Mouse (Mus musculus): Measurements from ENCODE around the gene Clp1. TPM values are rescaled to one million over a fixed set of nuclear protein-coding genes. Genes with fewer than 3 reads are reported as not detected.
A peak's percentile ranks its signal among the peaks of the same experiment; 100 is the strongest.
"Not testable (repeated sequence)": the region's sequence is repeated elsewhere in the genome, so short reads cannot be mapped to it uniquely, and the experiment has no call there.

Gene Clp1
- total and polyA plus RNA-seq, 3 experiments: 27.1 to 29.8 TPM; not detected in 1

DNA sequence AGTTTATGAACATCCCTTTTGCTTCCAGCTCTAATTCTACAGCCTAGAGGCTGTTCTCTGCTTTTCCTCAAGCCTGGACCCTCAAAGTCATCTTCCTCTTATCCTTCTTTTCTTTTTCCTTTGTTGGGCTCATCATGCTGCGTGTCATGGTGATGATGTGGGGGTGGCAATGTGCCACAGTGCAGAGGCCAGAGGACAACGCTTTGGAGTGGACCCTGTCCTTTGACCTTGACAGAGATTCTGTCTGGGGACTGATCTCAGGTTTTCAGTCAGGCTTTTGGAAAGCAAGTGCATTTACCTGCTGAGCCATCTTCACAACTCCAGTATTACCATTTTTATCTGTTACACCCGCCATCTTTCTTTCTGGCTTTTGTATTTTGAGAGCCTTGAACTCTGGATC lies 4.1 kb upstream of the Clp1 start:
- no peak for TF ChIP-seq SMC3 (IDR thresholded peaks at IDR 0.05; ENCODE audit: low read depth, low read length)
- Histone ChIP-seq H3K4me1 (ENCODE audit: control insufficient read depth in 1 of 2, insufficient read depth in 2 of 2, low read length in 2 of 2) (peaks cover 3 to 11% of the 10 kb centered on the region in 2 experiments), H3K79me2 (ENCODE audit: control insufficient read depth, insufficient read depth, low read length, poor library complexity) (peaks cover 8% of the 10 kb centered on the region), H3K27me3 (ENCODE audit: control insufficient read depth in 1 of 2, insufficient read depth in 2 of 2, low read length in 2 of 2) (no peaks in the 10 kb centered on the region), H3K27ac (ENCODE audit: control insufficient read depth, low read depth, low read length) (no peak overlapping the region), H3K9me3 (replicated peaks; ENCODE audit: insufficient read depth, low read length) (no peaks in the 10 kb centered on the region), H3K36me3 (ENCODE audit: control insufficient read depth in 1 of 2, insufficient read depth in 2 of 2, low read length in 2 of 2) (peaks cover 0 to under 1% of the 10 kb centered on the region in 2 experiments; a peak in 1 of 4 replicates), H3K4me3 (ENCODE audit: control insufficient read depth in 1 of 2, insufficient read depth in 1 of 2, low read depth in 2 of 2, low read length in 2 of 2) (no peak overlapping the region), H3K9ac (ENCODE audit: control insufficient read depth, low read depth, low read length, poor library complexity, severe bottlenecking) (no peak overlapping the region)
- no peak for DNase-seq (ENCODE audit: low read depth, low spot score)

DNA sequence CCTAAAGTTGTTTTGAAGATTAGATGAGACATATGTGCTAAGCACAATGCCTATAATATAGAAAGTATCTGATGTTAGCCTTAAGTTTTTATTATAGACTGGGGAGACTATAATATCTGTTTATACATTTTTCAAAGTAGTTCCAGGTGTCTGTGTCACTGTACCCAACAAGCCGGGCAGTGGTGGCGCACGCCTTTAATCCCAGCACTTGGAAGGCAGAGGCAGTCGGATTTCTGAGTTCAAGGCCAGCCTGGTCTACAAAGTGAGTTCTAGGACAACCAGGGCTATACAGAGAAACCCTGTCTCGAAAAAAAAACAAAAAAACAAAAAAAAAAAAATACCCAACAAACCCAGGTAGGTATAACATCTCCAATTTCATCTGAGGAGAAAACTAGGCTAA lies 1.0 kb upstream of the Clp1 start:
- peak overlapping the region in 1 of 2 experiments; percentile 52; a peak in 2 of 4 replicates for H3K4me3 ChIP-seq (ENCODE audit: control insufficient read depth in 1 of 2, insufficient read depth in 1 of 2, low read depth in 2 of 2, low read length in 2 of 2)
- peaks cover 3 to 10% of the 10 kb centered on the region in 2 experiments for H3K4me1 ChIP-seq (ENCODE audit: control insufficient read depth in 1 of 2, insufficient read depth in 2 of 2, low read length in 2 of 2)
- H3K27ac ChIP-seq (ENCODE audit: control insufficient read depth, low read depth, low read length); H3K27me3 ChIP-seq (ENCODE audit: control insufficient read depth in 1 of 2, insufficient read depth in 2 of 2, low read length in 2 of 2); DNase-seq (ENCODE audit: low read depth, low spot score); H3K9ac ChIP-seq (ENCODE audit: control insufficient read depth, low read depth, low read length, poor library complexity, severe bottlenecking); H3K9me3 ChIP-seq (replicated peaks; ENCODE audit: insufficient read depth, low read length): not testable (repeated sequence)
- peaks cover 5 to 20% of the 10 kb centered on the region in 2 experiments; a peak in 3 of 4 replicates for H3K36me3 ChIP-seq (ENCODE audit: control insufficient read depth in 1 of 2, insufficient read depth in 2 of 2, low read length in 2 of 2)
- peaks cover 27% of the 10 kb centered on the region for H3K79me2 ChIP-seq (ENCODE audit: control insufficient read depth, insufficient read depth, low read length, poor library complexity)

- Histone ChIP-seq H3K27ac (ENCODE audit: control insufficient read depth, low read depth, low read length) (peak overlapping the region; percentile 73), H3K9ac (ENCODE audit: control insufficient read depth, low read depth, low read length, poor library complexity, severe bottlenecking) (peak overlapping the region; percentile 88), H3K79me2 (ENCODE audit: control insufficient read depth, insufficient read depth, low read length, poor library complexity) (peaks cover 27% of the 10 kb centered on the region), H3K9me3 (replicated peaks; ENCODE audit: insufficient read depth, low read length) (no peaks in the 10 kb centered on the region), H3K4me3 (ENCODE audit: control insufficient read depth in 1 of 2, insufficient read depth in 1 of 2, low read depth in 2 of 2, low read length in 2 of 2) (peak overlapping the region; percentile 83 to 92), H3K4me1 (ENCODE audit: control insufficient read depth in 1 of 2, insufficient read depth in 2 of 2, low read length in 2 of 2) (peaks cover 5 to 10% of the 10 kb centered on the region in 2 experiments), H3K36me3 (ENCODE audit: control insufficient read depth in 1 of 2, insufficient read depth in 2 of 2, low read length in 2 of 2) (peaks cover 5 to 30% of the 10 kb centered on the region in 2 experiments; a peak in 3 of 4 replicates), H3K27me3 (ENCODE audit: control insufficient read depth in 1 of 2, insufficient read depth in 2 of 2, low read length in 2 of 2) (no peaks in the 10 kb centered on the region)
- no peak for DNase-seq (ENCODE audit: low read depth, low spot score)
- no peak for TF ChIP-seq JUND (IDR thresholded peaks at IDR 0.05; ENCODE audit: low read depth, low read length)
- TF ChIP-seq RCOR1 (IDR thresholded peaks at IDR 0.05; ENCODE audit: low read depth, low read length): no peak
- TF ChIP-seq POLR2AphosphoS2 (IDR thresholded peaks at IDR 0.05; ENCODE audit: low read length): no peak
These were observed 434 bp downstream of the Clp1 start for GRCm38 (mm10) chr2:84726716-84727115.

DNA sequence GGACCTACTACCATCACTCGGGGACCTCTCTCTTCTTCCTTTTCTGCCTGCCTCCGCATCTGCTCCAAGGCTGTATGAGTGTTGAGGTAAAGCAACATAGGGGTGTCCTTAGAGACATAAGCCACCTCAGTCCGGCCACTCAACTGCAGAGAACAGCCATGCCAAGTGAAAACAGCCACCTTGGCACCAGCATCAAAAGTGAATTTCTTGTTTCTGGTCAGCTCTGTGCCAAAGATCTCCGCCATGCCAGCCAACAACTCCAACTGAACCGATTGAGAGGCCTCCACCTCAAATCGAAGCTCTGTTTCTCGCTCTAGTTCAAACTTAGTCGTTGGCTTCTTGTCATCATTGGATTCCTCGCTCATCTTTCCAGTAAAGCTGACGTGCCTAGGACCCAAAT lies 1.4 kb downstream of the Clp1 start:
- TF ChIP-seq ZMIZ1 (IDR thresholded peaks at IDR 0.05; ENCODE audit: low read depth, low read length): no peak
- TF ChIP-seq MAFK (IDR thresholded peaks at IDR 0.05; ENCODE audit: borderline replicate concordance, low read depth, low read length): no peak
- no peak for TF ChIP-seq SIN3A (IDR thresholded peaks at IDR 0.05; ENCODE audit: low read length)
- no peak for TF ChIP-seq CHD2 (IDR thresholded peaks at IDR 0.05; ENCODE audit: low read length)
- no peak for DNase-seq (ENCODE audit: low read depth, low spot score)
- Histone ChIP-seq H3K4me3 (ENCODE audit: control insufficient read depth in 1 of 2, insufficient read depth in 1 of 2, low read depth in 2 of 2, low read length in 2 of 2) (no peak overlapping the region; a peak in 1 of 4 replicates), H3K4me1 (ENCODE audit: control insufficient read depth in 1 of 2, insufficient read depth in 2 of 2, low read length in 2 of 2) (peaks cover 12 to 17% of the 10 kb centered on the region in 2 experiments), H3K9me3 (replicated peaks; ENCODE audit: insufficient read depth, low read length) (no peaks in the 10 kb centered on the region), H3K27ac (ENCODE audit: control insufficient read depth, low read depth, low read length) (no peak overlapping the region), H3K79me2 (ENCODE audit: control insufficient read depth, insufficient read depth, low read length, poor library complexity) (peaks cover 27% of the 10 kb centered on the region), H3K9ac (ENCODE audit: control insufficient read depth, low read depth, low read length, poor library complexity, severe bottlenecking) (no peak overlapping the region), H3K36me3 (ENCODE audit: control insufficient read depth in 1 of 2, insufficient read depth in 2 of 2, low read length in 2 of 2) (peaks cover 5 to 39% of the 10 kb centered on the region in 2 experiments; a peak in 3 of 4 replicates), H3K27me3 (ENCODE audit: control insufficient read depth in 1 of 2, insufficient read depth in 2 of 2, low read length in 2 of 2) (no peaks in the 10 kb centered on the region)
